Mouse (Mus musculus): ENCODE data around the gene Coro1c. TPM values are rescaled to one million over a fixed set of nuclear protein-coding genes. Genes with fewer than 3 reads are reported as not detected.

Gene Coro1c
- polyA plus RNA-seq, 1 experiment from 2014 or later, result 102 TPM

DNA sequence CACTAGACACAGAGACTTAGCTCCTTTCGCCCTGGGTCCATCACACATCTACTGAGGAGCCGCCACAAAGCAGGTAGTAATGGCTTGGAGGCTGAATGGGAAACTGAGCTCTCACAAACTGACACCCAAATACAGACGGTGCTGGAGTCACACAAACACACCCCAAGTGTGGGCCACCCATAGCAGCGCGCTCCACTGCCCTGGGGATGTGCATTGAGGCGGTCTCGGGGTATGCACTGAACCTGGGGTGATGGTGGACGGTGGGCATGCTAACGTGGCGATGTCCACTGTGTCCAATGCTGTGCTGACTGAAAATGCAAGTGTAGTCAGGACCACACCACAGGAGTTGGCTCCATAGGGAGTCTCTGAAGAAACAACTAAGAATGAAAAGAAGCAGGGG is 53.4 kb downstream of the Coro1c start:
- no peak overlapping the region for H3K4me3 ChIP-seq (ENCODE audit: low read depth, low read length)
- no peak overlapping the region for H3K9ac ChIP-seq (replicated peaks; ENCODE audit: low read depth)
- H3K4me1 ChIP-seq (ENCODE audit: insufficient read depth, low read depth, low read length), result peaks cover 9% of the 10 kb centered on the region; the same call in 1 of the 2 replicates
- ATAC-seq (no peak), DNase-seq (ENCODE audit: low spot score) (no peak)
- 93% methylated on average over 10 of the region's 10 CpGs for WGBS
- H3K4me2 ChIP-seq (replicated peaks; ENCODE audit: low read depth, low read length), result no peak overlapping the region
- H3K27ac ChIP-seq (ENCODE audit: low read length), result no peak overlapping the region
- peaks cover 14% of the 10 kb centered on the region; the same call in 1 of the 2 replicates for H3K36me3 ChIP-seq (ENCODE audit: insufficient read depth, low read length)
- no peaks in the 10 kb centered on the region for H3K27me3 ChIP-seq (replicated peaks; ENCODE audit: insufficient read depth, low read length)
- no peaks in the 10 kb centered on the region for H3K9me3 ChIP-seq (ENCODE audit: low read length)
- TF ChIP-seq CTCF (IDR thresholded peaks at IDR 0.05) (no peak), EP300 (IDR thresholded peaks at IDR 0.05) (no peak)

- Histone ChIP-seq H3K4me1 (ENCODE audit: insufficient read depth, low read depth, low read length) (peaks cover 5% of the 10 kb centered on the region; the same call in 1 of the 2 replicates), H3K27ac (ENCODE audit: low read length) (no peak overlapping the region), H3K27me3 (replicated peaks; ENCODE audit: insufficient read depth, low read length) (no peaks in the 10 kb centered on the region), H3K9me3 (ENCODE audit: low read length) (no peaks in the 10 kb centered on the region), H3K9ac (replicated peaks; ENCODE audit: low read depth) (no peak overlapping the region), H3K4me3 (ENCODE audit: low read depth, low read length) (no peak overlapping the region), H3K36me3 (ENCODE audit: insufficient read depth, low read length) (peaks cover 20% of the 10 kb centered on the region; the same call in 1 of the 2 replicates), H3K4me2 (replicated peaks; ENCODE audit: low read depth, low read length) (no peak overlapping the region)
- DNase-seq (ENCODE audit: low spot score) (peak; percentile 86), ATAC-seq (peak; percentile 51)
- 41% methylated on average over 14 of the region's 14 CpGs for WGBS
- TF ChIP-seq CTCF (IDR thresholded peaks at IDR 0.05) (peak; percentile 99), EP300 (IDR thresholded peaks at IDR 0.05) (no peak)
Observed at GRCm38 (mm10) chr5:113854494-113854893, 54.1 kb downstream of the Coro1c start.

GRCm38 (mm10) chr5:113853541-113853940 is 55.0 kb downstream of the Coro1c start:
- Histone ChIP-seq H3K4me1 (ENCODE audit: insufficient read depth, low read depth, low read length) (no peaks in the 10 kb centered on the region), H3K4me3 (ENCODE audit: low read depth, low read length) (no peak overlapping the region), H3K27me3 (replicated peaks; ENCODE audit: insufficient read depth, low read length) (no peaks in the 10 kb centered on the region), H3K9me3 (ENCODE audit: low read length) (no peaks in the 10 kb centered on the region), H3K4me2 (replicated peaks; ENCODE audit: low read depth, low read length) (no peak overlapping the region), H3K36me3 (ENCODE audit: insufficient read depth, low read length) (peaks cover 25% of the 10 kb centered on the region; the same call in 1 of the 2 replicates), H3K27ac (ENCODE audit: low read length) (no peak overlapping the region), H3K9ac (replicated peaks; ENCODE audit: low read depth) (no peak overlapping the region)
- TF ChIP-seq EP300 (IDR thresholded peaks at IDR 0.05) (no peak), CTCF (IDR thresholded peaks at IDR 0.05) (no peak)
- ATAC-seq (no peak), DNase-seq (ENCODE audit: low spot score) (no peak)
- 87% methylated on average over 10 of the region's 10 CpGs for WGBS

DNA sequence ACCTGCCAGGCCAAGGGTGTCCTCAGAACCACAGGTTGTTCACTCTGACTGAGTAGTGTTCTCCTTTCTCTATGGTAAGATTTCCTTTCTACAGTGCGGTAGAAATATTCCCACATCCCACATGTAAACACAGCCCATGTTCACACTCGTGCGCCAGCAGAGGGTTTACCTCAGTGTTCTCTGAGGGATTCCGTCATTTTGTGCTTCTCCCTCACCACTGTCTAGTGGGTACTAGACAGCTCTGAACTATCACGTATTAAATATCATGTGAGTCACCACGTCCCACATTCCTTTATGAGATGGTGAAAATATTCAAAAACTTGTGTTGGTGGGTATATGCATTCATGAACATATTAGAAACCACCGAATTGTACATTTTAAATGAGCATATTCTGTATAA is 56.1 kb downstream of the Coro1c start:
- Histone ChIP-seq H3K4me1 (ENCODE audit: insufficient read depth, low read depth, low read length) (no peaks in the 10 kb centered on the region), H3K27me3 (replicated peaks; ENCODE audit: insufficient read depth, low read length) (no peaks in the 10 kb centered on the region), H3K9ac (replicated peaks; ENCODE audit: low read depth) (no peak overlapping the region), H3K4me2 (replicated peaks; ENCODE audit: low read depth, low read length) (no peak overlapping the region), H3K27ac (ENCODE audit: low read length) (no peak overlapping the region), H3K4me3 (ENCODE audit: low read depth, low read length) (no peak overlapping the region), H3K9me3 (ENCODE audit: low read length) (no peaks in the 10 kb centered on the region), H3K36me3 (ENCODE audit: insufficient read depth, low read length) (peaks cover 36% of the 10 kb centered on the region; the same call in 1 of the 2 replicates)
- ATAC-seq (no peak), DNase-seq (ENCODE audit: low spot score) (no peak)
- TF ChIP-seq EP300 (IDR thresholded peaks at IDR 0.05) (no peak), CTCF (IDR thresholded peaks at IDR 0.05) (no peak)
- WGBS, result 82% methylated on average over 7 of the region's 7 CpGs

DNA sequence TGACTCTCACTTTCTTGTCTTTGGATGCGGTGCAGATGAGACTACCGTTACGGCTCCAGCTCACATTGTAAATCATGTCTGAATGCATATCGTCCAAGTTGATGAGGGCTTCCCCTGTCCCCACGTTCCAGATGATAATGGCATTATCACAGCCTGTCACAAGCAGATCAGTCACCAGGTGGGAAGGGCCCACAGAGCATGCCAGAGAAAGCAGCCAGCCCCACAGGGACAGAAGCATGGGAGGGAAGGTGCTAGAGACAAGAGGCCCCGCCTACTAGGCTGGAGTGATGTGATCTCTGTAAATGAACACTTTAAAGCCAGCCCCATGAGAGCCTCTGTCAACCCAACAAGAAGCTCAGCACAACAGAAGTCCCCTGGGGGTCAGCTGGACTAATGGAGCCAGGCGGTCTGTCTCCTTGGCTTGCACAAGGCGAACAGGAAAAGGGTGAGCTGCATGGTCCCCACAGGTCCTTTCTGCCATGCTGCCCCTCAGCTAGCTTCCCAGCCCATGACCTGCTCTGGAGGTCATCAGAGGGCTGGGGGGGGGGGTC is 57.8 kb downstream of the Coro1c start:
- DNase-seq (ENCODE audit: low spot score) (no peak), ATAC-seq (no peak)
- TF ChIP-seq CTCF (IDR thresholded peaks at IDR 0.05) (no peak), EP300 (IDR thresholded peaks at IDR 0.05) (no peak)
- Histone ChIP-seq H3K4me1 (ENCODE audit: insufficient read depth, low read depth, low read length) (no peaks in the 10 kb centered on the region), H3K9ac (replicated peaks; ENCODE audit: low read depth) (no peak overlapping the region), H3K9me3 (ENCODE audit: low read length) (no peaks in the 10 kb centered on the region), H3K27me3 (replicated peaks; ENCODE audit: insufficient read depth, low read length) (no peaks in the 10 kb centered on the region), H3K36me3 (ENCODE audit: insufficient read depth, low read length) (peaks cover 53% of the 10 kb centered on the region; the same call in 1 of the 2 replicates), H3K27ac (ENCODE audit: low read length) (no peak overlapping the region), H3K4me2 (replicated peaks; ENCODE audit: low read depth, low read length) (no peak overlapping the region), H3K4me3 (ENCODE audit: low read depth, low read length) (no peak overlapping the region)
- WGBS, result 61% methylated on average over 8 of the region's 8 CpGs

- peaks cover 70% of the 10 kb centered on the region for H3K36me3 ChIP-seq (ENCODE audit: insufficient read depth, low read length)
- no peak overlapping the region for H3K4me2 ChIP-seq (replicated peaks; ENCODE audit: low read depth, low read length)
- H3K4me3 ChIP-seq (ENCODE audit: low read depth, low read length), result no peak overlapping the region
- H3K9me3 ChIP-seq (ENCODE audit: low read length), result no peaks in the 10 kb centered on the region
- H3K9ac ChIP-seq (replicated peaks; ENCODE audit: low read depth), result no peak overlapping the region
- no peaks in the 10 kb centered on the region for H3K4me1 ChIP-seq (ENCODE audit: insufficient read depth, low read depth, low read length)
- no peak for ATAC-seq
- DNase-seq (ENCODE audit: low spot score), result no peak
- TF ChIP-seq CTCF (IDR thresholded peaks at IDR 0.05) (no peak), EP300 (IDR thresholded peaks at IDR 0.05) (no peak)
- 75% methylated on average over 9 of the region's 9 CpGs for WGBS
- H3K27ac ChIP-seq (ENCODE audit: low read length), result no peak overlapping the region
- no peaks in the 10 kb centered on the region for H3K27me3 ChIP-seq (replicated peaks; ENCODE audit: insufficient read depth, low read length)
Observed at GRCm38 (mm10) chr5:113847636-113848035, 60.9 kb downstream of the Coro1c start.

Data from lung, postnatal 0 days (tissue).